Mouse (Mus musculus) liver, embryonic 14 days (tissue): ENCODE measurements around the gene Dnah8. TPM values are rescaled to one million over a fixed set of nuclear protein-coding genes. Genes with fewer than 3 reads are reported as not detected.

Source experiments
- polyA plus RNA-seq: library from polyadenylated mRNA; depleted of rRNA; stranded (reverse); fragments of >200 nt; gene quantifications from 2 replicates; pipeline ENCODE4 v1.2.3, GENCODE M21; 2012; rRNA removed

Gene Dnah8
- polyA plus RNA-seq, result 1.3 and 1.8 TPM in 2 replicates

GRCm38 (mm10) chr17:30624132-30624531 is at the start of gene Dnah8:
Dnah8 (plus strand) TSS chr17:30624354.

GRCm38 (mm10) chr17:30575941-30576773 is 48.0 kb upstream of the Dnah8 start, which contains the start of gene Btbd9:
Btbd9 (minus strand) TSS chr17:30576488.

GRCm38 (mm10) chr17:30626719-30627118 is 2.6 kb downstream of the Dnah8 start, which contains the start of gene Glo1:
Glo1 (minus strand) TSS chr17:30626871.

GRCm38 (mm10) chr17:30901627-30902026 is 277.5 kb downstream of the Dnah8 start, which contains the start of gene Glp1r:
Glp1r (plus strand) TSS chr17:30901817.

Other genes with a start within 250 kb of the Dnah8 start
- 2.0 and 2.1 TPM in 2 replicates for gene Btbd9, start 47.9 kb upstream of the Dnah8 start, polyA plus RNA-seq
- 102 and 120 TPM in 2 replicates for gene Glo1, start 2.5 kb downstream of the Dnah8 start, polyA plus RNA-seq